Mouse (Mus musculus) megakaryocyte-erythroid progenitor cell, adult 5 weeks (primary cell): ENCODE data around the gene Irak3. TPM values are rescaled to one million over a fixed set of nuclear protein-coding genes. Genes with fewer than 3 reads are reported as not detected.

Experiments
- polyA plus RNA-seq: library from polyadenylated mRNA; stranded (reverse); fragments of >175 nt; gene quantifications from 2 replicates; pipeline ENCODE4 v1.2.3, GENCODE M21; 2012

Irak3 gene
- polyA plus RNA-seq = 11.2 and 12.8 TPM in 2 replicates

GRCm38 (mm10) chr10:120201961-120202402 lies at the start of gene Irak3:
Gene Irak3 (minus strand): TSS chr10:120202130.

GRCm38 (mm10) chr10:120226871-120227661 lies 25.1 kb upstream of the Irak3 start, which contains the start of gene Llph:
Gene Llph (plus strand): TSS chr10:120227070.

GRCm38 (mm10) chr10:120201131-120201921 lies 604 bp downstream of the Irak3 start, which contains the start of gene Tmbim4:
Gene Tmbim4 (plus strand): TSS chr10:120201590.

GRCm38 (mm10) chr10:120112507-120113396 lies 89.2 kb downstream of the Irak3 start, which contains the start of gene Helb:
Gene Helb (minus strand): TSS chr10:120112987.

Other genes starting within 250 kb of the Irak3 start
- 8.3 and 14.0 TPM in 2 replicates for gene Helb, start 89.1 kb downstream of the Irak3 start, polyA plus RNA-seq
- 91.7 and 99.1 TPM in 2 replicates for gene Tmbim4, start 540 bp downstream of the Irak3 start, polyA plus RNA-seq
- 71.4 and 82.2 TPM in 2 replicates for gene Llph, start 24.9 kb upstream of the Irak3 start, polyA plus RNA-seq